Mouse (Mus musculus) testis, adult 2 months (tissue): Measurements from ENCODE around the gene Ska2. TPM values are rescaled to one million over a fixed set of nuclear protein-coding genes. Genes with fewer than 3 reads are reported as not detected.

ENCODE experiments used
- H3K27ac ChIP-seq: fragments of 200-500 bp; 2 replicates; pipeline ENCODE4 v1.5.1; 2012; ENCODE audit warnings: low read depth, low read length; ENCODE audit not compliant: control insufficient read depth, insufficient read depth
- H3K27me3 ChIP-seq: fragments of 200-500 bp; 2 replicates; pipeline ENCODE4 v1.6.1; 2012; ENCODE audit warnings: mild to moderate bottlenecking, low read length, moderate library complexity; ENCODE audit not compliant: control insufficient read depth, insufficient read depth
- H3K36me3 ChIP-seq: fragments of 200-500 bp; 2 replicates; pipeline ENCODE4 v1.6.1; 2012; ENCODE audit warnings: mild to moderate bottlenecking, low read length; ENCODE audit not compliant: control insufficient read depth, insufficient read depth
- H3K4me1 ChIP-seq: fragments of 200-500 bp; 2 replicates; pipeline ENCODE4 v1.6.1; 2012; ENCODE audit warnings: low read length; ENCODE audit not compliant: control insufficient read depth, insufficient read depth
- H3K4me3 ChIP-seq: fragments of 200-500 bp; 2 replicates; pipeline ENCODE4 v1.5.1; 2012; ENCODE audit warnings: low read depth, mild to moderate bottlenecking, low read length, moderate library complexity, mixed read lengths; ENCODE audit not compliant: control insufficient read depth
- CTCF ChIP-seq: fragments of 200-500 bp; IDR thresholded peaks from 2 replicates; pipeline ENCODE4 v1.5.1; 2012; ENCODE audit warnings: low read depth, mild to moderate bottlenecking, inconsistent platforms, low read length, moderate library complexity; ENCODE audit not compliant: control insufficient read depth, insufficient read depth, insufficient replicate concordance
- POLR2A ChIP-seq: fragments of 200-500 bp; IDR thresholded peaks from 2 replicates; pipeline ENCODE4 v1.6.1; 2012; ENCODE audit warnings: low read depth, mild to moderate bottlenecking, inconsistent platforms, low read length, moderate library complexity; ENCODE audit not compliant: control insufficient read depth
- polyA plus RNA-seq: library from polyadenylated mRNA; depleted of rRNA; stranded (reverse); fragments of >200 nt; gene quantifications from 2 replicates; pipeline ENCODE4 v1.2.3, GENCODE M21; 2012; rRNA removed

Gene Ska2
- polyA plus RNA-seq, 1 experiment = 2.8 TPM

DNA sequence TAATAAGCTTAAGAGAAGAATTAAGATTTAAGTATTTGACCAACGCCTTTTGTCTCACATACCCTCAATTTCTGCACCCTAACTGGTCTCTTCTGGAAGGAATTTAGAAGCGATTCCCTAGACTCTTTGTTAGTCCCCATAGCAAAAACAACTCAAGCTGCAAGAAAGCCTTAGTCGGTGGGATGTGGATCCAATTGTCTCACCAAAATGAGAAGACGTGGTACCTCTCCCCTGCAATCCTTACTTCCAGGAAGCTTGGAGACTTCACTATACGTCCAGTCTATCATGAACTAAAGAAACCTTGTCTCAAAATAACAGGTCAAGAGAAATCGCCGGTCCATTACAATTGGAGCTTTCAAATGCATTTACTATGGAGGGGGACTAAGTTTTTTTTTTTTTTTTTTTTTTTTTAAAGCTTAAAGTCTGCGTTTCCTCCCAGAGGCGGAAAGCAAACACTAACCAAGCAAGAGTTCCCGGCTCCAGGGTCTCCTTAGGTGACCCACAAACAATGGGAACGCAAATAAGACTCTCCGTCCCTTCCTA, 17.3 kb downstream of the Ska2 start:
- peak overlapping the region; percentile 98 for H3K4me3 ChIP-seq
- H3K4me1 ChIP-seq = no peaks in the 10 kb centered on the region; the same call in 1 of the 2 replicates
- peak overlapping the region; percentile 90 for H3K27ac ChIP-seq
- no peaks in the 10 kb centered on the region for H3K27me3 ChIP-seq
- TF ChIP-seq POLR2A = no peak
- peaks cover 3% of the 10 kb centered on the region for H3K36me3 ChIP-seq

DNA sequence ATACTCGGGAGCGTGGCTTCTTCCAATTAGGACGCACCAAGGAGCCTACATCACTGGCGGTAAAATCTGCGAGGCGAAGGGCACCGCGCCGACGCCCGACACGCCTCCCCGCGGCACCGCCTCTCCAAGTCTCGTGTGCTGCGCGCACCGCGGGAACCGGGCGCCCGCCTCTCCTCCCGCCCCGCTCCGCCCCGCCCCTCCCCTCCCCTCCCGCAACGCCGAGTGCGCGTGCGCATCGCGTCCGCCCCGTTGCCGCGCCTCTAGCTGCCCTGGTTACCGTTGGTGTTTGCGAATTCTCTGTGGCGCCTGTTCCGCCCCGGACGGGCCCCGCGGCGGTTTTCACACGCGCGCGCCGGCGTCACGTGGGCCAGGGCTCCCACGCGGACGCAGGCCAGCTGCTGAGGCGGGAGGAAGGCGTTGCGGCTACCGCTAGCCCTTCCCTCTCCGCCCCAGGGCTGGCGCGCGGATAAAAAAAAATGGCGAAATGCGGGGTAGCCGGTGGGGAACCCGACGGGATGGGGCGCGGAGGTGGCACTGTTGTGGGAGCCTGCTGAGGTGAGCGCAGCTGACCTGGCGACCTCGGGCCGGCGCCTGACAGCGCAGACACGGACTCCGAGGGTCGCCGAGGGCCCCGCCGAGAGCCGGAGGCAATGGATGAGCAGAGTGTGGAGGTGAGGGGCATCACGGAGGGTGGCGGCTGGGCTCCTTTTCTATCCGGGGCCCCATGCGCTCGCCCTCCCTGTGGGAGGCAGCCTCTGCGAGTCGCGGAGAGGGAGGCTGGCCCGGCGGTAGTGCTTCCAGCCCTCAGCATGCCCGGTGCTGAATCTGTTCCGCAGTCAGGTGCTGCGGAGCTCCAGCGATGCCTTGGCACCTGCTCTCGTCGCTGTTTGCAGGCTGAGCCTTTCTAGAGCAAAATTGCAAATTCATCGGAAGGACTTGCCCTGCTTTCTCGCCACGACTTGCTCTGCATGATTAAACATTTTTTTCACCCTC, 18.1 kb downstream of the Ska2 start, which contains the start of gene Trim37:
Trim37 (plus strand) TSS at position 254 of the 993 bp plus-strand sequence.
- TF ChIP-seq CTCF = no peak
- peak; percentile 81 for TF ChIP-seq POLR2A

GRCm38 (mm10) chr11:87136233-87136632, 27.2 kb downstream of the Ska2 start:
- peaks cover 1% of the 10 kb centered on the region; the same call in 1 of the 2 replicates for H3K36me3 ChIP-seq
- no peaks in the 10 kb centered on the region for H3K27me3 ChIP-seq
- no peak overlapping the region for H3K27ac ChIP-seq
- TF ChIP-seq CTCF (no peak), POLR2A (no peak)
- H3K4me3 ChIP-seq = no peak overlapping the region
- no peaks in the 10 kb centered on the region for H3K4me1 ChIP-seq

More for the DNA sequence above, 18.1 kb downstream of the Ska2 start, which contains the start of gene Trim37:
- Histone ChIP-seq H3K27ac (peak within 1 kb of the TSS; percentile 96), H3K4me1 (no peaks in the 10 kb centered on the region; the same call in 1 of the 2 replicates), H3K27me3 (no peaks in the 10 kb centered on the region), H3K4me3 (peak within 1 kb of the TSS; percentile 98), H3K36me3 (peaks cover 3% of the 10 kb centered on the region)

GRCm38 (mm10) chr11:87158012-87158411, 49.0 kb downstream of the Ska2 start:
- H3K27ac ChIP-seq = no peak overlapping the region
- no peaks in the 10 kb centered on the region; the same call in 1 of the 2 replicates for H3K36me3 ChIP-seq
- no peaks in the 10 kb centered on the region for H3K4me1 ChIP-seq
- no peak for TF ChIP-seq CTCF
- TF ChIP-seq POLR2A = no peak
- H3K4me3 ChIP-seq = no peak overlapping the region
- H3K27me3 ChIP-seq = no peaks in the 10 kb centered on the region

- TF ChIP-seq CTCF (no peak), POLR2A (no peak)
- H3K27me3 ChIP-seq = no peaks in the 10 kb centered on the region
- H3K27ac ChIP-seq = no peak overlapping the region
- H3K4me1 ChIP-seq = no peaks in the 10 kb centered on the region
- H3K4me3 ChIP-seq = no peak overlapping the region
- no peaks in the 10 kb centered on the region; the same call in 1 of the 2 replicates for H3K36me3 ChIP-seq
These were observed 53.7 kb downstream of the Ska2 start for GRCm38 (mm10) chr11:87162687-87163086.

- Histone ChIP-seq H3K4me3 (no peak overlapping the region), H3K4me1 (no peaks in the 10 kb centered on the region), H3K27me3 (no peaks in the 10 kb centered on the region), H3K36me3 (no peaks in the 10 kb centered on the region; the same call in 1 of the 2 replicates), H3K27ac (no peak overlapping the region)
- TF ChIP-seq CTCF (no peak), POLR2A (no peak)
These were observed 54.7 kb downstream of the Ska2 start for GRCm38 (mm10) chr11:87163751-87164150.

DNA sequence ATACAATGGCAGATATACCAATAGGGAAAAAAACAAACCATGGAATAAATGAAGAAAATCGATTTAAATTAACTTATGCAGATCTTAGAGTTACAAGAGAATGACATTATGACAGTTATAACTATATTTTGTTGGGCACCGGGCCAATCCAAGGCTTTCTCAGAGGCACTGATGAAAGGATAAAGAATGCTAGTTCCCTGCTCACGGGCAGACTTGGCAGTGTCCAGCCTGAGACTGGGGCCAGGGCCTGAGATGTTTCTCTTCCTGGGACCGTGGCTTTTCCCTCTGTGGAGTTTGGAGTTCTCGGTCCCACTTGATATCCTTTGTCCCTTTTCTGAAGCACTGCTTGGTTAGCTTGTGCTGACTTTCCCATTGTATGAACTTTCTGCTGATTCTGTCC, 64.6 kb downstream of the Ska2 start:
- Histone ChIP-seq H3K4me1 (no peaks in the 10 kb centered on the region), H3K27ac (no peak overlapping the region), H3K4me3 (no peak overlapping the region), H3K36me3 (peaks cover 1% of the 10 kb centered on the region; the same call in 1 of the 2 replicates), H3K27me3 (no peaks in the 10 kb centered on the region)
- TF ChIP-seq CTCF = no peak
- TF ChIP-seq POLR2A = no peak

Other genes with a start within 250 kb of the Ska2 start
- gene Ypel2, start 115.5 kb upstream of the Ska2 start, polyA plus RNA-seq = 1.2 and 1.5 TPM in 2 replicates
- 80.8 and 83.6 TPM in 2 replicates for gene Gdpd1, start 35.2 kb upstream of the Ska2 start, polyA plus RNA-seq
- gene Smg8, start 22.5 kb upstream of the Ska2 start, polyA plus RNA-seq = 7.5 and 8.0 TPM in 2 replicates
- gene Prr11, start 526 bp upstream of the Ska2 start, polyA plus RNA-seq = 4.2 and 5.7 TPM in 2 replicates
- gene Trim37, start 17.8 kb downstream of the Ska2 start, polyA plus RNA-seq = 78.5 and 99.4 TPM in 2 replicates
- 3.5 and 4.1 TPM in 2 replicates for gene Ppm1e, start 249.8 kb downstream of the Ska2 start, polyA plus RNA-seq